Mouse (Mus musculus) heart, embryonic 11.5 days (tissue): ENCODE data around the gene Aqp3. TPM values are rescaled to one million over a fixed set of nuclear protein-coding genes. Genes with fewer than 3 reads are reported as not detected.
"Not testable (repeated sequence)": the region's sequence is repeated elsewhere in the genome, so short reads cannot be mapped to it uniquely, and the experiment has no call there.

Experiments used
- ATAC-seq: fragments of 200-750 bp; cut with Nextera tagmentation; replicated peaks from 2 replicates; pipeline ENCODE4 v1.8.0; 2017; ENCODE audit warnings: moderate library complexity; ENCODE audit not compliant: insufficient number of reproducible peaks, low FRiP score, low TSS enrichment
- H3K27ac ChIP-seq: fragments of 300-500 bp; sonication (generic); 2 replicates; pipeline ENCODE4 v1.5.1; 2014; ENCODE audit warnings: mild to moderate bottlenecking, low read depth, low read length
- H3K27me3 ChIP-seq: fragments of 300-500 bp; sonication (generic); 2 replicates; pipeline ENCODE4 v1.6.1; 2014; ENCODE audit warnings: mild to moderate bottlenecking, low read length, mixed read lengths; ENCODE audit not compliant: control insufficient read depth, insufficient read depth
- H3K36me3 ChIP-seq: fragments of 300-500 bp; sonication (generic); 2 replicates; pipeline ENCODE4 v1.6.1; 2014; ENCODE audit warnings: mild to moderate bottlenecking, low read length, moderate library complexity, mixed read lengths; ENCODE audit not compliant: control insufficient read depth, insufficient read depth
- H3K4me1 ChIP-seq: fragments of 300-500 bp; sonication (generic); 2 replicates; pipeline ENCODE4 v1.6.1; 2014; ENCODE audit warnings: low read length; ENCODE audit not compliant: control insufficient read depth, insufficient read depth
- H3K4me2 ChIP-seq: fragments of 300-500 bp; sonication (generic); 2 replicates; pipeline ENCODE4 v1.6.1; 2014; ENCODE audit warnings: mild to moderate bottlenecking, moderate library complexity
- H3K4me3 ChIP-seq: fragments of 300-500 bp; sonication (generic); 2 replicates; pipeline ENCODE4 v1.5.1; 2014; ENCODE audit warnings: low read depth, low read length
- H3K9ac ChIP-seq: fragments of 300-500 bp; sonication (generic); 2 replicates; pipeline ENCODE4 v1.6.1; 2014; ENCODE audit warnings: mild to moderate bottlenecking, low read depth, low read length, moderate library complexity
- H3K9me3 ChIP-seq: fragments of 300-500 bp; sonication (generic); replicated peaks from 2 replicates; pipeline ENCODE4 v1.6.1; 2016; ENCODE audit warnings: low read length; ENCODE audit not compliant: control insufficient read depth
- WGBS: fragments of 180-500 bp; shearing (Covaris S2); extraction: QIAGEN DNeasy Blood & Tissue Kit; methylation state at CpG from one replicate; pipeline ENCODE4 v1.1.7; 2014; ENCODE audit not compliant: insufficient replicate concordance; 5-methylcytosine and 5-hydroxymethylcytosine counted together
- polyA plus RNA-seq: library from polyadenylated mRNA; unstranded; fragments of >200 nt; fragmentation: Nextera tagmentation; extraction: Ambion mirVana; gene quantifications from 2 replicates; pipeline ENCODE4 v1.2.1, GENCODE M21; 2014

The Aqp3 gene
- polyA plus RNA-seq, 1 experiment from 2014 or later, result 7.3 TPM

GRCm38 (mm10) chr4:41084819-41085218 is 13.2 kb downstream of the Aqp3 start:
- ATAC-seq, result no peak
- H3K36me3 ChIP-seq, result no peaks in the 10 kb centered on the region
- H3K4me3 ChIP-seq, result no peak overlapping the region
- no peak overlapping the region for H3K4me2 ChIP-seq
- H3K4me1 ChIP-seq, result no peaks in the 10 kb centered on the region
- H3K9me3 ChIP-seq, result no peaks in the 10 kb centered on the region; the same call in 1 of the 2 replicates
- no peak overlapping the region for H3K27ac ChIP-seq
- no peaks in the 10 kb centered on the region for H3K27me3 ChIP-seq
- no peak overlapping the region for H3K9ac ChIP-seq
- 84% methylated on average over 4 of the region's 4 CpGs for WGBS

- 37% methylated on average over 4 of the region's 4 CpGs for WGBS
- not testable (repeated sequence) for H3K9ac ChIP-seq, H3K4me2 ChIP-seq, H3K9me3 ChIP-seq, H3K4me3 ChIP-seq, H3K36me3 ChIP-seq, H3K27me3 ChIP-seq, H3K27ac ChIP-seq, ATAC-seq, H3K4me1 ChIP-seq
Observed at GRCm38 (mm10) chr4:41082803-41083202, 15.2 kb downstream of the Aqp3 start.

- WGBS, result 75% methylated on average over 5 of the region's 5 CpGs
- no peaks in the 10 kb centered on the region; the same call in 1 of the 2 replicates for H3K9me3 ChIP-seq
- no peak for ATAC-seq
Observed at GRCm38 (mm10) chr4:41081733-41082132, 16.2 kb downstream of the Aqp3 start.

GRCm38 (mm10) chr4:41078726-41079125 is 19.3 kb downstream of the Aqp3 start:
- Histone ChIP-seq H3K4me3 (no peak overlapping the region), H3K9ac (no peak overlapping the region), H3K27me3 (no peaks in the 10 kb centered on the region), H3K27ac (no peak overlapping the region), H3K36me3 (no peaks in the 10 kb centered on the region), H3K4me2 (no peak overlapping the region), H3K9me3 (no peaks in the 10 kb centered on the region; the same call in 1 of the 2 replicates), H3K4me1 (0 out of 2 replicates have a peak, but pooled peaks cover 3% of the 10 kb centered on the region)
- no peak for ATAC-seq
- WGBS, result 40% methylated on average over 6 of the region's 6 CpGs

More at GRCm38 (mm10) chr4:41081733-41082132, 16.2 kb downstream of the Aqp3 start:
- no peak overlapping the region for H3K4me2 ChIP-seq
- no peaks in the 10 kb centered on the region for H3K27me3 ChIP-seq
- H3K9ac ChIP-seq, result no peak overlapping the region
- H3K27ac ChIP-seq, result no peak overlapping the region
- 0 out of 2 replicates have a peak, but pooled peaks cover 3% of the 10 kb centered on the region for H3K4me1 ChIP-seq
- H3K4me3 ChIP-seq, result no peak overlapping the region
- H3K36me3 ChIP-seq, result no peaks in the 10 kb centered on the region

- Histone ChIP-seq H3K4me3 (no peak overlapping the region), H3K4me1 (0 out of 2 replicates have a peak, but pooled peaks cover 3% of the 10 kb centered on the region), H3K9me3 (no peaks in the 10 kb centered on the region), H3K27ac (no peak overlapping the region), H3K9ac (no peak overlapping the region), H3K4me2 (no peak overlapping the region), H3K27me3 (no peaks in the 10 kb centered on the region), H3K36me3 (no peaks in the 10 kb centered on the region)
- ATAC-seq, result no peak
- 72% methylated on average over 6 of the region's 6 CpGs for WGBS
Observed at GRCm38 (mm10) chr4:41074461-41074860, 23.5 kb downstream of the Aqp3 start.

- 73% methylated on average over 12 of the region's 12 CpGs for WGBS
Observed at GRCm38 (mm10) chr4:41073008-41073817, 24.8 kb downstream of the Aqp3 start.

GRCm38 (mm10) chr4:41071500-41072429 is 26.2 kb downstream of the Aqp3 start:
- ATAC-seq, result no peak
- H3K4me2 ChIP-seq, result no peak overlapping the region
- H3K27ac ChIP-seq, result no peak overlapping the region
- H3K4me1 ChIP-seq, result no peaks in the 10 kb centered on the region
- no peak overlapping the region for H3K4me3 ChIP-seq
- no peaks in the 10 kb centered on the region for H3K27me3 ChIP-seq
- H3K36me3 ChIP-seq, result no peaks in the 10 kb centered on the region
- no peak overlapping the region for H3K9ac ChIP-seq
- 76% methylated on average over 14 of the region's 14 CpGs for WGBS
- H3K9me3 ChIP-seq, result no peaks in the 10 kb centered on the region

More at GRCm38 (mm10) chr4:41073008-41073817, 24.8 kb downstream of the Aqp3 start:
- ATAC-seq, result no peak
- no peaks in the 10 kb centered on the region for H3K9me3 ChIP-seq
- H3K27me3 ChIP-seq, result no peaks in the 10 kb centered on the region
- H3K9ac ChIP-seq, result no peak overlapping the region
- H3K4me3 ChIP-seq, result no peak overlapping the region
- no peak overlapping the region for H3K27ac ChIP-seq
- H3K4me2 ChIP-seq, result no peak overlapping the region
- no peaks in the 10 kb centered on the region for H3K4me1 ChIP-seq
- H3K36me3 ChIP-seq, result no peaks in the 10 kb centered on the region

- Histone ChIP-seq H3K36me3 (no peaks in the 10 kb centered on the region), H3K4me1 (no peaks in the 10 kb centered on the region), H3K4me2 (no peak overlapping the region), H3K9ac (no peak overlapping the region), H3K27ac (no peak overlapping the region), H3K4me3 (no peak overlapping the region), H3K27me3 (peaks cover 4% of the 10 kb centered on the region; the same call in 1 of the 2 replicates), H3K9me3 (no peaks in the 10 kb centered on the region)
- 84% methylated on average over 4 of the region's 4 CpGs for WGBS
- no peak for ATAC-seq
Observed at GRCm38 (mm10) chr4:41065196-41065595, 32.8 kb downstream of the Aqp3 start.
